Mouse (Mus musculus) fibroblast of lung, adult 2 months (primary cell): Measurements from ENCODE around the gene Flt4.
"Not testable (repeated sequence)": the region's sequence is repeated elsewhere in the genome, so short reads cannot be mapped to it uniquely, and the experiment has no call there.

Experiments
- DNase-seq: peaks from one replicate; pipeline ENCODE4 v3.0.0-alpha.2; 2011; ENCODE audit warnings: low read depth

Gene Flt4

DNA sequence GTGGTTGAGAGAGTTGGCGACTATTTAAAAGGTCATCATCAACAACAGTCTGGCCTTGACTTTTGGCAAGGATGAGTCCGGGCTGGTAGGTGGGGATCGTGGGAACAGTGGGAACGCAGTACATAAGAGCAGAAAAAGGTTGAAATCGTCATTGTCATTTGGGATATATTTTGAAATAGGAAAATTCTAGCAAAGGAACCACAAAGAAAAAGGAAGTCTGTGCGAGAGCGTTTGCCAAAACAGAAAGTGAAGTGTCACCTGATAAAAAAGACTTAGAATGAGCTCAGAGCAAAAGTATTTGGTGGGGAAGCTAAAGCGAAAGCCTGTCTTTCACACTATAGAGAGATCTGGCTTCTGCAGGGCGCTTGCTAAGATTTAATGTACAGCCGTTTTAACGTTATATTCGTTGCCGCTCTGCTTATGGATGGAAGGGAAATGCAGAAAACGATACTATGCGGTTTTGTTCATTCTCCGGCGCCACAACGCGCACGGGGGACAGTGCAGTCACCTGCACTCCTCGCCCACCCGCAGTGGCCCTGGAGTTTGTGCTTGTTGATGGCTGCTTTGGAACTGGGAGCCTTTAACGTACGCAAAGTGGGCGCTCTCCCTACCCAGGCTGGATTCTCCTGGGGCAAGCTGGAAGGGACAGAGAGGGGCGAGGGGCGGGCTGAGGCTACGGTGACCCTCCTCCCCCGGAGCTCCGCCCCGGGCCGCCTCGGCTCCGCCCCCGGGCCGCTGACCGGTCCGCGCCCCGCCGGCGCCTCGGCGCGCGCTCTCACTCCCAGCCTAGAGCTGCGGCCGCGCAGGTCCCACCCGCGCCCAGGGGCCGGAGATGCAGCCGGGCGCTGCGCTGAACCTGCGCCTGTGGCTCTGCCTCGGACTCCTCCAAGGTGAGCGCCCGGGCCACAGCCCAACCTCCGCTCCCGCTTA is at the start of gene Flt4:
TSS of gene Flt4 (plus strand) at position 326 of the 930 bp plus-strand sequence.
- not testable (repeated sequence) for DNase-seq

DNA sequence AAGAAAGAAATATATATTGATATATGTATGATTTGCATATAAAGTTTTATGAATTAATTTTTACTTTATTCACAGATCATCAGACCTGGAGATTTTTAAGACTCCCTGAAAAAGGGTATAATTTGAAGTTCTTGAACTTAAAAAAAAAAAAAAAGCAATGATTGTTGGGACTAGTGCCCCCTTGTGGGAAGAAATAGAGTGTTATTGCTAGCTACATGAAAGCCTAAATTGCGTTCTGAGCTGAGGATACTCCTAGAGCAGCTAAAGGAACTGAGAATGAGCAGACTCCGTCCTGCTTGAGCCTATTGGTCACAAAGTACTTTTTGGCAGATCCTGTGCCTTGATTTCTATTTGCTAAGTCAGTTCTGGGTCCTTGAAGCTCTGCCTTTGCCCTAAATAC is 34.0 kb upstream of the Flt4 start:
- not testable (repeated sequence) for DNase-seq

DNA sequence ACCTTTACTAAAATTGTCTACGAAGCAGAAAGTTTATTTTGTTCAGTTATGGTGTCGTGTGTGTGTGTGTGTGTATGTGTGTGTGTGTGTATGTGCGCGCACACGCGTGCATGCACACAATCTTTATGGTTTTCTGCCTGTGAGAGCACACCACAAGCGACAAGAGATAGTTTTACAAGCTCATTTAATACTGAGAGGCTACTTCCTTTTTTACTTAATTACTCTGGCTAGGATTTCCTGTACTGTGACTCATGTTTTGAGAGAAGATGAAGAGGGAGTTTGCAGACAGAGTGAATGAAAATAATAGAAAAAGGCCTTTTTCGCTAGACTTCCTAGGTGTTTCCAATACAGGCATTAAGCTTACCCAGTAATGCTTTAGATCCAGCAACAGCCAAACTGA is 28.6 kb upstream of the Flt4 start:
- DNase-seq, result not testable (repeated sequence)

DNA sequence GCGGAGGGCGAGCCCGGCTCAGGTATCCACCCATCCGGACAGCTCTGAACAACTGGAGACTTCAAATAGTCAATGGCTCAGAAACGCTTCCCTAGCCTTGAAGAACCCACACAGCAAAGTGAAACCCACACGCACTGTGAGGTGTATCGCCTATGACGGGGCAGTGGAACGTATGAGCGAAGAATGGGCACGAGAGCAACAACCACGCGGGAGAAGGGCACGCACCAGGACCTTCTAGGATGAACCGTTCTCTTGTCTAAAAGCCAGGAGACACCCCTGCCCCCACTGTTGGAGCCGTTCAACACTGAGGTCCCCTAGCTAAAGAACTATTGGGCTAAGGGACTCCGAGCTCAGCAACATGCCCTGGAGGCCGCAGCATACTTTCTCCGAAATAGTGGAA is 18.9 kb upstream of the Flt4 start:
- DNase-seq, result no peak

DNA sequence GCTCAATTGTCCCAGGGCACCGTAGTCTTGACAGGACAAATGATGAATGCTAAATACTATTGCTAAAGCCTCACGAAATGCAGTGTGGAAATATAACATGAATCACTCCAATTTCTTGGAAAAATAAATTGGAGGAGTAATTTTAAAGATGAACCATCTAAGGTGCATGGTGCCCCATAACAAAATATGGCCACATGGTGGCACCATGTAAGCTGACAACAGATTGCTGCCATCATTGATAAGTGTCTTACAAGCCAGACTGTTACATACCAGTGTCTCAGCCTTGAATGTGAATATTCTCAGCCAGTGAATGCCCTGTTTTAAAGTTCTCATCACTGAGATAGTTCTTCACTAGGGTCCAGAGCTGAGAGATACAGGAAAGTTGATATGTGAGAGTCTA is 11.9 kb upstream of the Flt4 start:
- DNase-seq, result not testable (repeated sequence)

DNA sequence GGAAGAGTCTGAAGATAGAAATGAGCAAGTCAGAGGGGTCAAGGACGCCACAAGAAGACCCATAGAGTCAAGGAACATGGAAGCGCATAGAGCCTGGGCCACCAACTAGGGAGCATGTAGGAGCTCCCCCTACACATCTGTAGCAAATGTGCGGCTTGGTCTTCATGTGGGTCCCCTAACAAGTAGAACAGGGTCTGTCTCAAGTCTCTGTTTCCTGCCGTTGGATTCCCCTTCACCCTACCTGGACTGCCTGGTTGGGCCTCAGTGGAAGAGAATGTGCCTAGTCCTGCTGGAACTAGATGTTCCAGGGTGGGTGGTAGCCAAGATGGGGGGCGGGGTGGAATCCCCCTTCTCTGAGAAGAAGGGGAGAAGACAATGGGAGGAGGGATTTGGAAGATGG is 757 bp upstream of the Flt4 start:
- not testable (repeated sequence) for DNase-seq

DNA sequence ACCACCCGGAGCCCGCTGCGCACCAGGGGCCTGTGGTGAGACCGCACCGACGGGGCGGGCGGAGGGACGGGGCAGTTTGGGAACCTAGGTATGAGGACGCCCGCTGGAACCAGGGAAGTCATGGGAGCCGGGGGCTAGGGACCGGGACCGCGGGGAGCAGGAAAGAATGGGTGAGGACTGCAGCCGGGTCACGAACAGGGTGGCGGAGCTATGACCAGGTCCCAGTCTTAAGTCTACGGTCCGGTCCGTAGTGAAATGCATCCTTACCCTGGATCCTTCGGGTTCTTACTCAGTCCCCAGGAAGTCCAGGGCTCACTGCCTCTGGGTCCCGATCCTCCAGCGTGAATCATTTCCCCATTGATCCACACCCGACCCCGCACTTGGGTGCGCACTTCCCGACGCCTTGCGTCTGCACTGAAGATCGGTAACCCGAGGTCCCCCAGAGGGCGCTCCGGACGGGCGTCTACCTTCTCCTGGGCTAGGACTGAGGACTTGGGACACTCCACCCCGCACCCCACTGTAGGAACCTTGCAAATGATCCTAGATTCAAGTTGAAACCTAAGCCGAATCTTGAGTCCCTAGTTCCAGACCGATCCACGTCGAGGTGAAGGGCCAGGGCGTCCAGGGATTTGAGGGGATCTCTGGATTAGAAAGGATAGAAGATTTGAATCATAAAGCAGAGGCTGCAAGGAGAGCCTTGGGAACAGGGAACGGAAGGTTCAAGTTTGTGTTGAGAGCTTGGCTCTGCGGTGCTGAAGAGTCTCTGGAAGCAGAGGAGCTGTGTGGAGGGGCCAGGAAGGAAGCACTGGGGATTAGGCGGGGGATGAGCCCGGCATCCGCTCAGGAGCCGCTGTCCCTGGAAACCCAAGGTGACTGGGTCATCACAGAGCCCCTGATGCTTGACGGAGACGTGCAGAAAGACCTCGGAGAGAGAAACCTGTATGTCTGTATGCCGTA is 1.1 kb downstream of the Flt4 start:
- not testable (repeated sequence) for DNase-seq

DNA sequence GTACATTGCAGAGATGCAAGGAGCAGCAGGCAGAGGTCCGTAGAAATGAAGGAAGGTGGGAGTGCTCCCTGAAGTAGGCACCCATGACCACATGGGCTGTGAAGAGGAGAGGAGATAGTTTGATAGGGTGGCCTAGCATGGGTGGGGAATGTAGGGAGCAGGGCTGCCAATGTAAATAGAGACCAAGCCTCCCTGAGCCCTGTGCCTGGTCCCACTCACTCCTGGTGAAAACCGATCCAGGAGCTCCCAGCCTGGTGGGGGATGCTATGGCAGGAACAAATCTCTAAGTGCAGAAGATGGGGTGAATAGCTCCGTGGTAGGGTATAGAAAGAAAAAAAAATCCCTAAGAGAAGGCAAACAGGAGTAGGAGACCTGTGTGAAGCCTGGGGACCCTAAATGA is 2.3 kb downstream of the Flt4 start:
- DNase-seq, result not testable (repeated sequence)

DNA sequence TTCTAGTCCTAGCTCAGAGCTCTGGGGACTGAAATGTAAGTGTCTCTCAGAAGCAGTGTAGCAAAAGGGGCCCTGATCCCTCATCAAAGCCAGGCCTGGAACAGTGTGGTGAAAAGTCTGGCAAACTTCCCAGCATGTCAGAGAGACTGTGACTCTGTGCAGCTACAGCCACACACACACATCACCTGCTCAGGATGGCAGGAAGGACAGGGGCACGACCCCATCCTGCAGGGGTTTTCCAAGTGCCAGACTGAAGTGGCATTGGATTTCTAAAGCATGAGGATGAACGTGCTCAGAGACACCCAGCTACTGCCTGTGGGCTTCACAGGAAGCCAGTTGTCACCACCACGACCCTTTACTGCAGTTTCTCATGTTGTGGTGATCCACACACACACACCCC is 3.1 kb downstream of the Flt4 start:
- no peak for DNase-seq

DNA sequence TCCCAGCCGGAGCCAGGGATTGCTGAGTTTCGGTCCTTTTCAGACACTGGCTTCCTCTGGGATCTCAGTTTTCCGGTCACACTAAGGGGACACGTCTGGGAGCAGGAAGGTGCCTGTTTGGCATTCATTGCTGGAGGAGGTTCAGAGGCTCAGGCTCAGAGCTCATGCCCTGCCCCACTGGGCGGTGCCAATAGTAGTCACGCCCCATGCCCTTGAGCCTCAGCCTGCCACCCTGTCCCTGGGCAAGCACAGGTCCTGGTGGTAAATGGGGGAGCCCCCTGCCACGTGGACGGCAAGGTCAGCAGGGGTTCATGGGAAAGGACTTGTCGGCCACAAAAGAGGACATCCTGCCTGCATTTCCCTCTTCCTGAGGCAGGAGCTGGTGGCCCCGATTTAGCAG is 4.3 kb downstream of the Flt4 start:
- no peak for DNase-seq

DNA sequence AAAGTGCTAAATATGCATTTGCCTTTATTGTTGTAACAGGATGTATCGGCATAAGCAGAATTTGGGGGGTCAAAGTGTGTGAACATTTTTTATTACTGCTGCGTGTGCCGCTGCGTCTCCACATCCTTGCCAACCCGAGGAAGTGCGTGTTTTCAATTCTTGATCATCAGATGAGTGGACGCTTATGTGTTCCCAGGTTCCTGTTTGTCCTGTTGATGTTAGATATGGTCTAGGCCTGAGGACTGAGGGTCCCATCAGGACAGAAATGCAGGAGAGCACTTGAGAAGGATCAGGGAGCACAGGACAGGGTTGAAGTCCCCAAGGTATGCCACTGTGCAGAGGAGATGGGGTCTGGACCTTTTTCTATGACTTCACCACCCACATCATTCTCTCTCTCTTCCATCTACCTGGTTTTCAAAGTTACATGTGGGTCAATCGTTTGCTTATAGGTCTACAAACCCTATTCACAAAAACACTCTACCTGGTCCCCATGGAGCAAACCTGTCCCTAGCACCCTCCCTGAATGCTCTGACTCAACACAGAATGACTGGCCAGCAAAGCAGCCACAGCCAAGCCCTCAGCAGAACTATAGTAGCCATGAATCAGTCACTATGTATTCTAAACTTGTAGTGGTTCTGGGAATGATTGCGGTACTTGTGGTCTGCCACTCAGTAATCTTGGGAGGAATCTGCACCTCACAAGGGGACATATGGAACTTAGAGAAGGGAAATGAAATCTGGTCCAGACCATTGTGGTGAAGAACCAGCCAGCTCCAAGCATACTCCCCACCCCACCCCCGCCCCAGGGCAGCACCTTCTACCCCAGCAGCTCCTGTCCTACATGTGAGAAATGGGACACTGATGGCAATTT is 7.0 kb downstream of the Flt4 start:
- peak; percentile 32 for DNase-seq

DNA sequence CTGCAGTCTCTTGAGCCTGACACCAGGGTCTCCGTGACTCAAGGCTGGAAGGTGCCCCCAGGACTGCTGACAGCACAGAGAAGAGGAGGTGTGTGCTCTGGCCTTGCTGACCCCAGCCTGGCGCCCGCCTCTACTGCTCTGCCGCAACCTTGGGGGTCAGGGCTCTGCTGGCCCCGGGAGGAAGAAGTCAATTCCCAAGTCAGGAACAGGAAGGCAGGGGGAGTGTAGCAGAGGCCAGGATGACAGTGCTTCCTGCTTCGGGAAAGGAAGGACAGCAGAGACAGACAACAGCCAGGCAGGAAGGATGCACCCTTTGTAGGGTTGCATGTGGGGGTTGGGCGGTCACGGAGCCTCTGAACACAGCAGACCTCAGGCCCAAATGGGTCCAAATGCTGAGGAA is 9.4 kb downstream of the Flt4 start:
- DNase-seq, result no peak

DNA sequence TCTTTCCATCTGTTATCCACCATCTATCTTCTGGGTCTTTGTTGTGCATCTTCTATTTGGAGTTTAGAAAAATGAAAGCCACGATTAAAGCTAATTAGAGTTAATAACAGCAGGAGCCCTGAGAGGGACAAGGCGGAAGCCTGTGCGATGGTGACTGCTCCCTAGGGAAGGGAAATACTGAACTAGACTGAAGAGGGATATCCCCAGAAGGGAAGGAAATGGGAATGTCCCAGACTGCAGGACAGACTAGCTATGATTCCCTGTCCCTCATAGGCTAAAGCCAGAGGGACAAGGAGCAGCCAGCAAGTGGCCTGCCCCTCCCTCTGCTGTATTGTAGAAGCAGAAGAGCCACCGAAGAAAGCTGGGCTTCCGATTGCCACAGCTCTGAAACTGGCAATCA is 12.9 kb downstream of the Flt4 start:
- no peak for DNase-seq

DNA sequence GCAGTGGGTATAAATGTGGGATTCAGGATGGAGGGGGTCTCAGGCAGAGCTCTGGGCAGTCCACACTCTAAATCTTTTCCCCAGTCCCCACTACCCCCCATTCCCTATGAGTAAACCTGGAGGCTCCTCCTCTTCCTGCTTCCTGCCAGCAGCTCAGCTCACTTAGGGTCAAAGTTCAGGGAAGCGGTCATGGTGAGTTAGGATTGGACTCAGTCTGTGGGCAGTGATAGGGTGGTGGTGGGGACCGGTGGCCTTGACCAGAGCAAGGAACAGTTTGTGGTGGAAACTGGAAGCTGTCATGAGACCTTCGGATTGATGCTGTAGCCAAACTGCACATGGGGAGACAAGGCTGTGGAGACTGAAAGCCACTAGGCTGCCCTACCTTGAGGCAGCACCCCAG is 15.1 kb downstream of the Flt4 start:
- DNase-seq, result no peak

DNA sequence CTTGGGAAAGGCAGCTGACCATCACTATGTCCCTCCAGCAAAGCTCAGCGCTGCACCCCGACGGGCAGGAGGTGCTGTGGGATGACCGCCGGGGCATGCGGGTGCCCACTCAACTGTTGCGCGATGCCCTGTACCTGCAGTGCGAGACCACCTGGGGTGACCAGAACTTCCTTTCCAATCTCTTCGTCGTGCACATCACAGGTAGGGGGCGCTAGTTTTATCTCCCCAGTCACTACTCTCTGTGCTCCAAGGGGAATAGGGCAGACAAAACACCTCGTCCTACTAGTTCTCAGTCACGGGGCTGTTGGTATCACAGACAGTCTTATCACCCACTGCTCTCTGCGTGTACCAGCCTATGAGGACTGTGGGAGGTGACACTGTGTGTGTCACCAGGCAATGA is 16.8 kb downstream of the Flt4 start:
- DNase-seq, result no peak

DNA sequence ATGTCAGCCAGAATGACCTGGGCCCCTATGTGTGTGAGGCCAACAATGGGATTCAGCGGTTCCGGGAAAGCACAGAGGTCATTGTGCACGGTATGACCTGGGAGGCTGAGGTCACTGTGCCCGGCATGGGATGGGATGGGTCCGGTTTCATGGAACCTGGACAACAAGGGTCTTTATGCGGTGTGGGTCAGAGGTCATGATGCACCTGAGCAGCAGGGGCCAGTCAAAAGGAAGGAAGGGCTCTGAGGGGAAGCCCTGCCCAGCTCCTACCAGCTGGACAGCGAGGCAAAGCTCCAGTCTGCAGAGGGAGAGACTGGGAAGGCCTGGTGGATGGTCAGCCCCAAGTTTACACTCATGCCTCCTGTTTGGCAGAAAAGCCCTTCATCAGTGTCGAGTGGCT is 17.7 kb downstream of the Flt4 start:
- DNase-seq, result no peak

DNA sequence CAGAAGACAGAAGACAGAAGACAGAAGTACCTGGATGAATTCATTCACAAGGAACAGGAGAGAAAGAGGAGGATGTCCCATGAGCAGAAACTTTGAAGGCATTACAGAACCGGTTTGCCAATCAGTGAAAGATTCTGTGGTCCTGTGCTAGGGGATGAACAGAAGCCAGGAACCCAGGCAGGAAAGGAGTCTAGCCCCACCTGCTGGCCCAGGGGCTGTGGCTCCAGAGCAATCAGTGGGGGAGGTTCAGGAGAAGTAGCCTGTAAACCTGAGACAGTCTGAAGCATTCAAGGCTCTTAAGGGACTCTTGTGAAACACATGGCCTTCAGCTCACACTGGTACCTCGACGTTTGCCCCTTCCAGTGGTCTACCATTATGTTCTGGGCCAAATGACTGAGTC is 22.1 kb downstream of the Flt4 start:
- no peak for DNase-seq

DNA sequence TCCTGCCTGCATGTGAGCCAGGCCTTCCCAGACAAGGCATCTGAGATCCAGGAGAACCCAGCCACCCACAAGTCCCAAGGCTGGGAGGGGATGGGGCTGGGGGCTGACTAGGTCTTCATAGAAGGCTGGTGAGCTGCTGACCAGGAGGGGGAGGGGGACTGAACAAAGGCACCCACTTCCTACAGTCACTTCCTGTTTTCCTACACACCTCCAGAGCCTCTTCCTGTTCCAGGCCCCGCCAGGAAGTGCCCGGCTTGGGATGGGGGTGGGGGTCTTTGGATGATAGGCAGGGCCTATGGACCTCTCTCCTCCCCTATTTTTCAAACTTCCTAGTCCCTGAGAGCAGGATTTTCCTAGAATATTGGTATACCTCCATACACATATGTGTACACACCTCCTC is 23.2 kb downstream of the Flt4 start:
- DNase-seq, result no peak

DNA sequence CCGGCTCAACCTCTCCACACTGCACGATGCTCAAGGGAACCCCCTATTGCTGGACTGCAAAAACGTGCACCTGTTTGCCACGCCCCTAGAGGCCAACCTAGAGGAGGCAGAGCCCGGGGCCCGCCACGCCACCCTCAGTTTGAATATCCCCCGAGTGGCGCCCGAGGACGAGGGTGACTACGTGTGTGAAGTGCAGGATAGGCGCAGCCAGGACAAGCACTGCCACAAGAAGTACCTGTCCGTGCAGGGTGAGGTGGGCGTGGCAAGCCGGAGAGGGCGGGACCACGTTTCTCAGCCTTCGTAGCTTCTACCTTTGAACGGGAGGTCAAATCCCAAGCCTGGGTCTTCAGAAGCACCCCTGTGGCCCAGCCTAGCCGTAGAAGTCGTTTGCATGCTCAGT is 25.0 kb downstream of the Flt4 start:
- DNase-seq, result no peak

DNA sequence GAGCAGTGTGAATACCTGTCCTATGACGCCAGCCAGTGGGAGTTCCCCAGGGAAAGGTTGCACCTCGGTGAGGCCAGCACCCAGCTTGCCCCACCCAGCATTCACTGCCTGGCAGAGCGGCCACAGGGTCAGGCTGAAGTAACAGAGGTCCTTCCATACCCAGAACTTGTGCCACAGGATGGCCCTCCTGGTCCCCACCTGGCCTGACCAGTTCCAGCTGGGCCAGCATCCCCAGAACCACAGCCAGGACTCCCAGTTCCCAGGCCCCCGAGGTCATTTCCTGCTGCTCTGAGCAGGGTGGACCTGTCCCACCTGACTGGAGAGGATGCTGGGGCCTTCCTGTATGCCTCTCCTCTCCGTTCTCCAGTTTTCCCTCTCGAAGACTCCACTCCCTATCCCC is 26.6 kb downstream of the Flt4 start:
- no peak for DNase-seq

DNA sequence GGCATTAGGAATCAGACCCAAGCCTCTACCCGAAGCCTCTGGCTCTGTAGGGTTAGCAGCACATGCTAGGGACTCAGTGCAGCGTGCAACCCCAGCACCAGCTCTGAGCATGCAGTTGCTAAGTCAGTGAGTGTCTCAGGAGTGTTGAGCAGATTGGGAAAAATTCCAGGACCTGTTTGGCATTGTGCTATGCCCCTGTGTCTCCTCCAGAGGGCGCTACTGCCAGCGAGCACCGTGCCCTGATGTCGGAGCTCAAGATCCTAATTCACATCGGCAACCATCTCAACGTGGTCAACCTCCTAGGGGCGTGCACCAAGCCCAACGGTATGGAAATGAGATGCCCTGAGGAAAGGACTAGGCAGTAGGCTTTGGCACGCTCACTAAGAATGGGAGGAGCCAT is 27.4 kb downstream of the Flt4 start:
- DNase-seq, result no peak

DNA sequence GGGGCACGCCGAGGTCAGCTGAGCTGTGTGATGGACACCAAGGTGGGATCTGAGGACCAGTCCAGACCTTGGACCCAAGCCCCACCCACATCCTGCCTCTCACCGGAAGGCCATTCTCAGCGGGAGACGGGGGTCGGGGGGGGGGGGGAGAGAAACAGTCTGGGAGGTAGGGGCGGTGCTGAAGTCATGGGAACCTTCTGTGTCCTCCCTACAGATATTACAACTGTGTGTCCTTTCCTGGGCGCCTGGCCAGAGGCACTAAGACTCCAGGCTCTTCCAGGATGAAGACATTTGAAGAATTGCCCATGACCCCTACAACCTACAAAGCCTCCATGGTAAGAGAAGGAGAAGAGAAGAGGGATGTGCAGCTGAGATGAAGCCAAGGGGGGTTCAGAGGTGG is 36.6 kb downstream of the Flt4 start:
- no peak for DNase-seq
